Mouse (Mus musculus): ENCODE results near the gene Asgr1. TPM values are rescaled to one million over a fixed set of nuclear protein-coding genes. Genes with fewer than 3 reads are reported as not detected.

Gene Asgr1
- polyA plus RNA-seq, 1 experiment = 0.60 TPM

DNA sequence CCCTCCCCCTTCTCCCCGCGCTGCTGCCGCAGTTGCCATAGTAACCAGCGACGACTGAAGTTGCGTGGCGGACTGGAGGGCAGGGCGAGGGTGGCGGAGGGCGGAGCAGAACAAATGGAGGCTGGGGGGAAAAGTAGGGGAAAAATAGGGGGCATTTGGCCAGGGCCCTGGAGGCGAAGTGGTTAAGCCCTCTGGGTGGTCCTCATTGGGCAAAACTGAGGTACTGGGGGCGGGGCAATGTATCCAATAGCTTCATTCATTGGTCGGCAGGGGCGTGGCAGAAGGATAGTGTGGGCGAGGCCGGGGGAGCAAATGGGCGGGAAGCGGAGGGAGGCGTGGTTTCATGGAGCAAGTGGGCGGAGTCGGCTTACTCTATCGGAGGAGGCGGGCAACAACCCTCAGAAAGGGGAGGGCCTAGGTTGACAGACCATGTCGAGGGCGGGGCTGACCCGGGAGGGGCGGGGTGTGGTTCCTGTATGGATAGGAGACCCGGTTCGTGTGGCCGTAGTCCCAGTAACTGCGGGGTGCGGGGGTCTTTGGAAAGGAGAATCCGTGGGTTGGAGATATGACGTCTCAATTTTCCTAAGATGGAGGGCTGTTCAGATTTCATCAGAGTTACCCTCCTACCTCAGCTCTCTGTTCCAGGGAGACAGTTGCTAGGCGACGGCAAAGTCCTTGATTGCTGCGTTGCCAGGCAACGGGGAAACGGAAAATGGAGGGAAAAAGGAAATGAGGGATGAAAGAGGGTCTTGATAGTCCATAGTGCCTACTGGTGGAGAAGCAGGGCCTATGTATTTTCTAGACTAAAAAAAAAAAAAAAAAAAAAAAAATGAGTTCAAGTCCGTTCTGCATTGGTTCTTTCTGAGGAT, 32.4 kb upstream of the Asgr1 start:
- Histone ChIP-seq H3K27ac (ENCODE audit: insufficient read depth, low read length) (no peak overlapping the region), H3K4me1 (ENCODE audit: control insufficient read depth, insufficient read depth, low read length) (peaks cover 12% of the 10 kb centered on the region; the same call in 1 of the 2 replicates), H3K4me3 (ENCODE audit: insufficient read depth, low read length) (peak overlapping the region; percentile 31)
- TF ChIP-seq CTCF (IDR thresholded peaks at IDR 0.05; ENCODE audit: borderline replicate concordance, insufficient read depth, low read length) (no peak), POLR2A (IDR thresholded peaks at IDR 0.05; ENCODE audit: low read depth, low read length) (no peak)

DNA sequence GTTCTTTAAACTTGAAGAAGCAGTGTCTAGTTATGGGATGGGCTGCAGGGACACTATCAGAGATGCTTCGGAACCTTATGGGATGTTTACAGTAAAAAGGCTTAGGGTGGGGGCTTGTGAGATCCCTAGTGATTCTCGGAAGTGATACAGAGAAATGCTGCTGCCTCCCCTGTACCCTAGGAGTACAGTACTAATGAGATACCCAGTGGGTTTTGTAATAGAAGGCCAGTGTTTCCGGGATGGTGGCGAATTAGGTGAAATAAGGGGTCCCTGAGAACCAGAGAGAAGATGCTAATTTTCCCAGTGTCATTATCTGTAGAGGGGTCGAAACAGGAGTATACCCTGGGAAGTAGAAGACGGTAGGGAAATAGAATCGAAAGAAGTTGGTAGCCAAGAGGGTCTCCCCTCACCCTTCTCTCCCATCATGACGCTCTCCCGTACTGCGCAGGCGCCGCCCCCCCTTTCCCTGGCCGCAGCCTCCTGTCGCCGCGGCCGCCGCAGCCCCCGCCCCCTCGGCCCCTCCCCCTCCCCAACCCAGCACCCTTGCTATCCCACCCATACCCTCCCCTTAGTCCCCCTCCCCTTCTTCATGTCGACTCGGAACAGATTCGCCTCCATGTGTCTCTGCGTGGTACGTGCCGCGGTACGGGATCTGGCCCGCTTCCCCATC, 30.3 kb upstream of the Asgr1 start:
- Histone ChIP-seq H3K4me1 (ENCODE audit: control insufficient read depth, insufficient read depth, low read length) (peaks cover 18% of the 10 kb centered on the region), H3K4me3 (ENCODE audit: insufficient read depth, low read length) (peak overlapping the region; percentile 19; the same call in 1 of the 2 replicates), H3K27ac (ENCODE audit: insufficient read depth, low read length) (no peak overlapping the region)
- TF ChIP-seq CTCF (IDR thresholded peaks at IDR 0.05; ENCODE audit: borderline replicate concordance, insufficient read depth, low read length) (no peak), POLR2A (IDR thresholded peaks at IDR 0.05; ENCODE audit: low read depth, low read length) (no peak)

DNA sequence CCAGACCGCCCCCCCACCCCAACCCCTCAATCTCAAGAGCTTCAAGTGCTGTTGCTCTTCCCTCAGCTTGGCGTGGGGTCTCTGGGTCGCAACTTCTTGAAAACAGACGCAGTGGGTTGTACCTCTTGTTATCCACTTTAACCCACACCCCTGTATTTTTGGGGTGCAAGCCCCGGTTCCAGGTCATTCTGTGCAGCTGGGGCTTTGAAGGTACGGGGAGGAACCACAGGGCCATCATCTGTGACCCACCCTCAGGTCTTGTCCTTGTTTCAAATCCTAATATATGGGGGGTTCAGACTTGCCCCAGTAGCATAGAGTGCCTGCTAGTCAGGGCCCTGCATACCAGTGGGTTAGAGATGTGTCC, 29.8 kb upstream of the Asgr1 start:
- TF ChIP-seq POLR2A (IDR thresholded peaks at IDR 0.05; ENCODE audit: low read depth, low read length) = no peak
- no peak for TF ChIP-seq CTCF (IDR thresholded peaks at IDR 0.05; ENCODE audit: borderline replicate concordance, insufficient read depth, low read length)
- no peak overlapping the region for H3K4me3 ChIP-seq (ENCODE audit: insufficient read depth, low read length)
- H3K27ac ChIP-seq (ENCODE audit: insufficient read depth, low read length) = no peak overlapping the region
- H3K4me1 ChIP-seq (ENCODE audit: control insufficient read depth, insufficient read depth, low read length) = peaks cover 18% of the 10 kb centered on the region

DNA sequence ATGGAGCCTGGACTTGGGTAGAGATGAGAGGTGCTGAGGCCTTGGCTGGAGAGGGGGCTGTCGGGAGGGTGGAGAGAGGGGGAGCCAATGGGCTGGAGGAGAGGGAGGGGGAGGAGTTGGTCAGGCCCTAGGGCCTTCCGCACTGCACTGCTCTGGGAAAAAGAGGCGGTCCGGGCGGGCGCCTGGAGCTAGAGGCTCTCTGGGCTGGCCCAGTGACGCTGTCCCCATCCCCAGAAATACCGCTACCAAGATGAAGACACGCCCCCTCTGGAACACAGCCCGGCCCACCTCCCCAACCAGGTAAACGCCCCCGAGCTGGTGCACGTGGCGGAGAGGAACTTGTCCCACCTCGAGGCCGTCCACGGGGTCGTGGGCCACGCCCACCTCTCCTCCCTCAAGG, 27.2 kb upstream of the Asgr1 start:
- TF ChIP-seq CTCF (IDR thresholded peaks at IDR 0.05; ENCODE audit: borderline replicate concordance, insufficient read depth, low read length) (no peak), POLR2A (IDR thresholded peaks at IDR 0.05; ENCODE audit: low read depth, low read length) (0 out of 2 replicates have a peak, but pooled peaks have one; percentile 6)
- Histone ChIP-seq H3K27ac (ENCODE audit: insufficient read depth, low read length) (peak overlapping the region; percentile 70), H3K4me1 (ENCODE audit: control insufficient read depth, insufficient read depth, low read length) (peaks cover 15% of the 10 kb centered on the region), H3K4me3 (ENCODE audit: insufficient read depth, low read length) (peak overlapping the region; percentile 30)

DNA sequence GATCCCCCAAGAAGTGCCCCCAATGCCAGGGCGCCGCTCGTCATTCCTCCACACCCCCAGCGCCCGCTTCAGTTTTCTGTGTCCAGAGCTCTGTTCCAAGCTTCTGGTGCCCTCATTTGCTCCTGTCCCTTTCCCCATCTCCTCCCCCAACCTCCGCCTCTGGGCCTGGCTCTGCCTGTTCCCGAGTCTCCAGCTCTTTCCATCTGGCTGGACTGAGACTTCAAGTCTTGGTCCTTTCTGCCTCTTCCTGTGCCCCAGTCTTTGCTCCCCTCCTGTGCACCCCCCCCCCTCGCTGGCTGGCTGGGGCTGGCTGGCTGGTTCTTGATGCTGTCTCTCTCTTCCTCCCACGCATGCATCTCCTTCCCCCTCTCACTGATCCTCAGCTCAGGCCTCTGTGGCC, 26.5 kb upstream of the Asgr1 start:
- TF ChIP-seq POLR2A (IDR thresholded peaks at IDR 0.05; ENCODE audit: low read depth, low read length) (0 out of 2 replicates have a peak, but pooled peaks have one; percentile 21), CTCF (IDR thresholded peaks at IDR 0.05; ENCODE audit: borderline replicate concordance, insufficient read depth, low read length) (no peak)
- Histone ChIP-seq H3K4me3 (ENCODE audit: insufficient read depth, low read length) (peak overlapping the region; percentile 30; the same call in 1 of the 2 replicates), H3K27ac (ENCODE audit: insufficient read depth, low read length) (peak overlapping the region; percentile 67)

DNA sequence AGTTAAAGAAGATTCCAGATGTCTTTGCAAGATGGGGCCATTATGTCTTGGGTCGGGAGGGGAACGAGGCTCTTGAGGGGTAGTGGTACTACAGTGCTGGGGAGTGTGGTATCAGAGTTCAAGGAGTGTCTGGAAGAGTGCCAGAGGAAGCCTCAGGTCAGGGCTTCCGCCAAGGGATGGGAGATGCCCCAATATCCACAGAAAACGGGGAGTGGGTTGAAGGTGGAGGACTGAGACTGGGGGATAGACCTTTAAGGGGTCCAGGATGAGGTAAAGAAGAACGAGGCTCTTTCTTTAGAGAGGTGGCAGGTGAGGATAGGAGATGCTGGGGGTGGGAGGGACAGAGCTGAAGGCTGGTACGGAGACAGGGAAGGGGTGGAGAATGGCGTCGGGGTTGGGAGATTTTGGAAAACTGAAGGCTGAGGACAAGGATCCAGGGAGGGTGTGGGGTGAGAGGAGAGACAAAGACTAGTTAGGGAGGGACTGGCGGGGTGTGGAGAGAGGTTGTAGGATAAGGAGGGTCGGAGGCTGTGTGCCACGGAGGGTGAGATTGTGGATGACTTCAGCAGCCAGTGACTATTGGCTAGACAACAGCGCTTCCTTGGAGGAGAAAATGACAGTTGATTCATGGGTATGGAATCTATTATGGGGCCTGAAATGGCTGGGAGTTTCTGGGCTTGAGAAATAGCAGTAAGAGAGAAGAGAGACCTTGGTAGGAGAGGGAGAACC, 25.3 kb upstream of the Asgr1 start:
- H3K27ac ChIP-seq (ENCODE audit: insufficient read depth, low read length) = peak overlapping the region; percentile 94
- H3K4me1 ChIP-seq (ENCODE audit: control insufficient read depth, insufficient read depth, low read length) = peaks cover 12% of the 10 kb centered on the region
- TF ChIP-seq POLR2A (IDR thresholded peaks at IDR 0.05; ENCODE audit: low read depth, low read length) = peak; percentile 61
- no peak for TF ChIP-seq CTCF (IDR thresholded peaks at IDR 0.05; ENCODE audit: borderline replicate concordance, insufficient read depth, low read length)
- H3K4me3 ChIP-seq (ENCODE audit: insufficient read depth, low read length) = peak overlapping the region; percentile 13

More for the DNA sequence above, 26.5 kb upstream of the Asgr1 start:
- H3K4me1 ChIP-seq (ENCODE audit: control insufficient read depth, insufficient read depth, low read length) = peaks cover 15% of the 10 kb centered on the region

DNA sequence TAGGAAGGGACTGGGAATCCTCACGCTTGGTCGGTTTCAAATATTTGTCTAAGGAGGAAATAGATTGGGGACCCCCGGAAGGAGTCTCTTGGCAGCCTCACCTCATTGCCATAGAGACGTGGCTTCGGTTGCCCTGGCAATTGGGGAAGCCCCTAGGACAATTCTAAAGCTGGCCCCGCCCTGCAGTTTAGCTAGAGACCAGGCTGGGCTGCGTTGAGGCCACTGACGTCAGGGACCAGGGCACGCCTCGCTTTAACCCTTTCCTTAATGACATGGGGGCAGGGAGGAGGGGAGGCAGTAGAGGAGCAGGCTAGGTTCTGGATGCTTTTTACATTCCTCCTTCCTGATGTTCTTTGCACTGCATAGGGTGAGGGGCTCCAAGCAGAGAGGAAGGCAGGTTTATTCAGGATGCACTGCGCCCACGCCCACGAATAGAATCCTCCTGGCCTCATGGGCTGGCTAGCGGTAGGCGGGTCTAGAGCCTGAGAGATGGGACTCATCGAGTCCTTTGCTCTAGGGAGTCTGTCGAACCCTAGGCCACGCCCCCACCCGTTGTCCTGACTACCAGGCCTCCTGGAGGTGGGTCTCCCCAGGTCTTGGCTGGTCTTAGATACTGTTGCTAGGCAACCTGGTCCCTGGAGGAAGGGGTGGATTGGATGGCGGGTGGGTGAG, 24.6 kb upstream of the Asgr1 start:
- Histone ChIP-seq H3K4me3 (ENCODE audit: insufficient read depth, low read length) (peak overlapping the region; percentile 17), H3K27ac (ENCODE audit: insufficient read depth, low read length) (peak overlapping the region; percentile 94), H3K4me1 (ENCODE audit: control insufficient read depth, insufficient read depth, low read length) (peaks cover 11% of the 10 kb centered on the region)
- TF ChIP-seq CTCF (IDR thresholded peaks at IDR 0.05; ENCODE audit: borderline replicate concordance, insufficient read depth, low read length) (no peak), POLR2A (IDR thresholded peaks at IDR 0.05; ENCODE audit: low read depth, low read length) (no peak)

DNA sequence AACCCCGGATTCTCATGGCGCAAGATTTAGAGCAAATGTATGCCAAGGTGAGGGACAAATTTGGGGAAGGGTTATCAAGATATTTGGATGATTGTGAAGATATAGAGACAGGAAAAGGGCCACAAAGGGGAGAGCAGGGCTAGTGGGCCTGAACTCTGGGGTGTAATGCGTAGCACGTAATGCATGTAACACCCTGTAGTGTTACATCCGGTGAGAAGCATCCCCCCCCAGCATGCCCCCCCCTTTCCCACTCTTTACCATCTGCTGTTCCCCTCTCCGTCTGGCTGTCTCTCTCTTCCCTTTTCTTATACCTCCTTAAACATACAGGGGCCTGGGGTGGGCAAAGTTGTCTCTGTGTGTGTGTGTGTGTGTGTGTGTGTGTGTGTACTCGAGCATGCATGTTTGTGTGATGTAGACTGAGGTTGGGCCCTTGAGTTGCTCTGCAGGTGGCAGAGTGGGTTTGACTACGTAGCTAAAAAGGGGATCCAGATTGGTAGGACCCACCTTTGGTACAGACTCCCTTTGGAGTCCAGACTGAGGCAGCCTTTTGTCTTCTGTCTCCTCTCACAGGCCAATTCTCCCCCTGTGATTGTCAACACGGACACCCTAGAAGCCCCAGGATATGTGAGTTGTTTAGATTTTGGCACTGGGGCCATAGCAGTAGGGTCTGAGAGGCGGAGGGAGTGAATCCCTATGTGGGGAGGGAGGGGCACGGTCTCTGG, 23.9 kb upstream of the Asgr1 start:
- H3K4me1 ChIP-seq (ENCODE audit: control insufficient read depth, insufficient read depth, low read length) = peaks cover 11% of the 10 kb centered on the region
- no peak overlapping the region for H3K27ac ChIP-seq (ENCODE audit: insufficient read depth, low read length)
- TF ChIP-seq CTCF (IDR thresholded peaks at IDR 0.05; ENCODE audit: borderline replicate concordance, insufficient read depth, low read length) = no peak
- TF ChIP-seq POLR2A (IDR thresholded peaks at IDR 0.05; ENCODE audit: low read depth, low read length) = no peak
- no peak overlapping the region for H3K4me3 ChIP-seq (ENCODE audit: insufficient read depth, low read length)

Data from embryonic fibroblast, embryonic 13.5 days (primary cell).